Mouse (Mus musculus) MEL-GATA-1-ER (cell line): Measurements from ENCODE around the gene Nsun4.

Experiments used
- DNase-seq: peaks from one replicate; pipeline ENCODE4 v3.0.0-alpha.2; 2012; ENCODE audit warnings: low read depth; ENCODE audit errors: extremely low read depth

Gene Nsun4

GRCm38 (mm10) chr4:115987436-115987835, 66.2 kb downstream of the Nsun4 start:
- no peak for DNase-seq

GRCm38 (mm10) chr4:115984967-115985366, 68.7 kb downstream of the Nsun4 start:
- peak; percentile 90 for DNase-seq

- peak; percentile 68 for DNase-seq
Observed at GRCm38 (mm10) chr4:115984111-115984510, 69.6 kb downstream of the Nsun4 start.
